Mouse (Mus musculus) activated CD4-positive, CD25-positive, alpha-beta regulatory T cell, adult 4 months (primary cell): ENCODE data around the gene Gm21637. TPM values are rescaled to one million over a fixed set of nuclear protein-coding genes. Genes with fewer than 3 reads are reported as not detected.
"Not testable (repeated sequence)": the region's sequence is repeated elsewhere in the genome, so short reads cannot be mapped to it uniquely, and the experiment has no call there.

Experiments used
- ATAC-seq: one replicate; pipeline ENCODE4 v1.8.0; 2017
- polyA plus RNA-seq, 2 experiments: library from polyadenylated mRNA; unstranded; fragments of 100-300 nt; shearing (Covaris generic); gene quantifications; one replicate each; pipeline ENCODE4 v1.2.1; 2017

Gene Gm21637
- not detected for polyA plus RNA-seq

GRCm38 (mm10) chrX:31961744-31962143 is at the start of gene Gm21637:
Gene Gm21637 (plus strand): TSS chrX:31962044.
- ATAC-seq: not testable (repeated sequence)

Other genes with a start within 250 kb of the Gm21637 start
- not detected for gene Btbd35f25, start 244.9 kb upstream of the Gm21637 start, polyA plus RNA-seq
- not detected for gene Btbd35f22, start 85.8 kb downstream of the Gm21637 start, polyA plus RNA-seq